Mouse (Mus musculus) layer of hippocampus, postnatal 25 days (tissue): Measurements from ENCODE around the gene Mrpl19. TPM values are rescaled to one million over a fixed set of nuclear protein-coding genes. Genes with fewer than 3 reads are reported as not detected.

Experiments used
- DNase-seq, 2 experiments: peaks; one replicate each; pipeline ENCODE4 v3.0.0; 2022; ENCODE audit warnings: mixed read lengths in 2 of 2, low spot score in 1 of 2; ENCODE audit errors: extremely low spot score in 1 of 2
- total RNA-seq, 2 experiments: library from RNA; stranded (reverse); gene quantifications; 2 replicates each; pipeline ENCODE4 v1.2.3; 2021

The Mrpl19 gene
- 10 to 100 TPM; 28.4 to 36.7 TPM for total RNA-seq

- DNase-seq = peak; percentile 83 to 84
Observed at GRCm38 (mm10) chr6:81965296-81966067, at the start of gene Mrpl19. Mrpl19 (minus strand) TSS chr6:81965958.

GRCm38 (mm10) chr6:82012392-82012791, 46.6 kb upstream of the Mrpl19 start:
- DNase-seq = no peak

- no peak for DNase-seq
Observed at GRCm38 (mm10) chr6:81990049-81990810, 24.5 kb upstream of the Mrpl19 start.

- DNase-seq = peak in 1 of 2 experiments; percentile 6
Observed at GRCm38 (mm10) chr6:81988341-81988740, 22.6 kb upstream of the Mrpl19 start.

GRCm38 (mm10) chr6:81987580-81987979, 21.8 kb upstream of the Mrpl19 start:
- peak; percentile 6 to 30 for DNase-seq

GRCm38 (mm10) chr6:81987010-81987409, 21.3 kb upstream of the Mrpl19 start:
- peak; percentile 68 to 89 for DNase-seq

GRCm38 (mm10) chr6:81986599-81986998, 20.8 kb upstream of the Mrpl19 start:
- DNase-seq = peak in 1 of 2 experiments; percentile 4

- DNase-seq = peak in 1 of 2 experiments; percentile 3
Observed at GRCm38 (mm10) chr6:81986171-81986570, 20.4 kb upstream of the Mrpl19 start.

- DNase-seq = no peak
Observed at GRCm38 (mm10) chr6:81979286-81979685, 13.5 kb upstream of the Mrpl19 start.

- peak; percentile 79 to 90 for DNase-seq
Observed at GRCm38 (mm10) chr6:81975971-81976621, 10.3 kb upstream of the Mrpl19 start.

GRCm38 (mm10) chr6:81972595-81972994, 6.8 kb upstream of the Mrpl19 start:
- DNase-seq = no peak

GRCm38 (mm10) chr6:81971196-81971595, 5.4 kb upstream of the Mrpl19 start:
- DNase-seq = no peak

- no peak for DNase-seq
Observed at GRCm38 (mm10) chr6:81966068-81966544, 348 bp upstream of the Mrpl19 start.

GRCm38 (mm10) chr6:81960284-81960683, 5.5 kb downstream of the Mrpl19 start:
- no peak for DNase-seq

- no peak for DNase-seq
Observed at GRCm38 (mm10) chr6:81959866-81960265, 5.9 kb downstream of the Mrpl19 start.

GRCm38 (mm10) chr6:81957992-81958391, 7.8 kb downstream of the Mrpl19 start:
- no peak for DNase-seq

GRCm38 (mm10) chr6:81956399-81956798, 9.4 kb downstream of the Mrpl19 start:
- DNase-seq = peak in 1 of 2 experiments; percentile 20

- no peak for DNase-seq
Observed at GRCm38 (mm10) chr6:81955133-81955532, 10.6 kb downstream of the Mrpl19 start.

GRCm38 (mm10) chr6:81946906-81947305, 18.9 kb downstream of the Mrpl19 start:
- no peak for DNase-seq

GRCm38 (mm10) chr6:81944432-81944831, 21.3 kb downstream of the Mrpl19 start:
- DNase-seq = no peak

- DNase-seq = no peak
Observed at GRCm38 (mm10) chr6:81943281-81943680, 22.5 kb downstream of the Mrpl19 start.
